Mouse (Mus musculus): ENCODE results near the gene Dhx37. TPM values are rescaled to one million over a fixed set of nuclear protein-coding genes. Genes with fewer than 3 reads are reported as not detected.

Gene Dhx37
- polyA plus RNA-seq, 1 experiment from 2014 or later, result 13.3 TPM

GRCm38 (mm10) chr5:125405546-125406248, 28.2 kb downstream of the Dhx37 start:
- ATAC-seq (ENCODE audit: insufficient read depth) (peak; percentile 62), DNase-seq (peak; percentile 97)
- Histone ChIP-seq H3K9ac (peak overlapping the region; percentile 66), H3K27ac (ENCODE audit: low read depth) (peak overlapping the region; percentile 83), H3K27me3 (ENCODE audit: insufficient read depth, low read length) (no peaks in the 10 kb centered on the region), H3K4me1 (ENCODE audit: insufficient read depth) (0 out of 2 replicates have a peak, but pooled peaks cover 2% of the 10 kb centered on the region), H3K4me2 (peak overlapping the region; percentile 90), H3K36me3 (ENCODE audit: insufficient read depth) (no peaks in the 10 kb centered on the region), H3K4me3 (ENCODE audit: low read depth, low read length) (peak overlapping the region; percentile 49), H3K9me3 (ENCODE audit: low read depth, low read length) (no peaks in the 10 kb centered on the region)
- no peak for TF ChIP-seq CTCF (IDR thresholded peaks at IDR 0.05; ENCODE audit: low read depth)
- under 1% methylated on average over 31 of the region's 31 CpGs for WGBS

- WGBS, result under 1% methylated on average over 28 of the region's 28 CpGs
- ATAC-seq (ENCODE audit: insufficient read depth), result peak; percentile 25; the same call in 1 of the 2 replicates
- 0 out of 2 replicates have a peak, but pooled peaks cover 2% of the 10 kb centered on the region for H3K4me1 ChIP-seq (ENCODE audit: insufficient read depth)
Measured at GRCm38 (mm10) chr5:125404903-125405545, 28.9 kb downstream of the Dhx37 start.

GRCm38 (mm10) chr5:125404536-125404902, 29.4 kb downstream of the Dhx37 start:
- no peak for ATAC-seq (ENCODE audit: insufficient read depth)
- Histone ChIP-seq H3K36me3 (ENCODE audit: insufficient read depth) (no peaks in the 10 kb centered on the region), H3K4me2 (peak overlapping the region; percentile 90), H3K4me1 (ENCODE audit: insufficient read depth) (0 out of 2 replicates have a peak, but pooled peaks cover 2% of the 10 kb centered on the region), H3K27me3 (ENCODE audit: insufficient read depth, low read length) (no peaks in the 10 kb centered on the region), H3K9ac (peak overlapping the region; percentile 53), H3K27ac (ENCODE audit: low read depth) (peak overlapping the region; percentile 81), H3K9me3 (ENCODE audit: low read depth, low read length) (no peaks in the 10 kb centered on the region), H3K4me3 (ENCODE audit: low read depth, low read length) (peak overlapping the region; percentile 49)
- peak; percentile 59 for DNase-seq
- TF ChIP-seq CTCF (IDR thresholded peaks at IDR 0.05; ENCODE audit: low read depth), result no peak
- WGBS, result 2% methylated on average over 7 of the region's 7 CpGs

More at GRCm38 (mm10) chr5:125404903-125405545, 28.9 kb downstream of the Dhx37 start:
- H3K27me3 ChIP-seq (ENCODE audit: insufficient read depth, low read length), result no peaks in the 10 kb centered on the region
- H3K9ac ChIP-seq, result peak overlapping the region; percentile 53
- no peaks in the 10 kb centered on the region for H3K36me3 ChIP-seq (ENCODE audit: insufficient read depth)
- DNase-seq, result peak; percentile 81
- peak overlapping the region; percentile 81 for H3K27ac ChIP-seq (ENCODE audit: low read depth)
- TF ChIP-seq CTCF (IDR thresholded peaks at IDR 0.05; ENCODE audit: low read depth), result no peak
- H3K4me3 ChIP-seq (ENCODE audit: low read depth, low read length), result peak overlapping the region; percentile 49
- H3K4me2 ChIP-seq, result peak overlapping the region; percentile 90
- H3K9me3 ChIP-seq (ENCODE audit: low read depth, low read length), result no peaks in the 10 kb centered on the region

- H3K4me1 ChIP-seq (ENCODE audit: insufficient read depth), result 0 out of 2 replicates have a peak, but pooled peaks cover 2% of the 10 kb centered on the region
- H3K9ac ChIP-seq, result peak overlapping the region; percentile 33
- H3K4me3 ChIP-seq (ENCODE audit: low read depth, low read length), result peak overlapping the region; percentile 49
- H3K27ac ChIP-seq (ENCODE audit: low read depth), result no peak overlapping the region
- peak; percentile 95 for DNase-seq
- H3K27me3 ChIP-seq (ENCODE audit: insufficient read depth, low read length), result no peaks in the 10 kb centered on the region
- H3K4me2 ChIP-seq, result peak overlapping the region; percentile 90
- ATAC-seq (ENCODE audit: insufficient read depth), result no peak
- no peaks in the 10 kb centered on the region for H3K9me3 ChIP-seq (ENCODE audit: low read depth, low read length)
- no peak for TF ChIP-seq CTCF (IDR thresholded peaks at IDR 0.05; ENCODE audit: low read depth)
- no peaks in the 10 kb centered on the region for H3K36me3 ChIP-seq (ENCODE audit: insufficient read depth)
- 11% methylated on average over 31 of the region's 31 CpGs for WGBS
Measured at GRCm38 (mm10) chr5:125403481-125404465, 30.1 kb downstream of the Dhx37 start.

- no peaks in the 10 kb centered on the region for H3K9me3 ChIP-seq (ENCODE audit: low read depth, low read length)
- ATAC-seq (ENCODE audit: insufficient read depth), result no peak
- no peaks in the 10 kb centered on the region for H3K27me3 ChIP-seq (ENCODE audit: insufficient read depth, low read length)
- no peak overlapping the region for H3K9ac ChIP-seq
- no peak overlapping the region for H3K27ac ChIP-seq (ENCODE audit: low read depth)
- 66% methylated on average over 6 of the region's 6 CpGs for WGBS
- no peaks in the 10 kb centered on the region for H3K36me3 ChIP-seq (ENCODE audit: insufficient read depth)
- H3K4me1 ChIP-seq (ENCODE audit: insufficient read depth), result 0 out of 2 replicates have a peak, but pooled peaks cover 2% of the 10 kb centered on the region
- H3K4me2 ChIP-seq, result no peak overlapping the region
- no peak for TF ChIP-seq CTCF (IDR thresholded peaks at IDR 0.05; ENCODE audit: low read depth)
- H3K4me3 ChIP-seq (ENCODE audit: low read depth, low read length), result no peak overlapping the region
- DNase-seq, result no peak
Measured at GRCm38 (mm10) chr5:125402991-125403390, 30.9 kb downstream of the Dhx37 start.

- Histone ChIP-seq H3K4me1 (ENCODE audit: insufficient read depth) (0 out of 2 replicates have a peak, but pooled peaks cover 2% of the 10 kb centered on the region), H3K9ac (no peak overlapping the region), H3K36me3 (ENCODE audit: insufficient read depth) (no peaks in the 10 kb centered on the region), H3K27ac (ENCODE audit: low read depth) (no peak overlapping the region), H3K9me3 (ENCODE audit: low read depth, low read length) (no peaks in the 10 kb centered on the region), H3K4me2 (no peak overlapping the region), H3K27me3 (ENCODE audit: insufficient read depth, low read length) (no peaks in the 10 kb centered on the region), H3K4me3 (ENCODE audit: low read depth, low read length) (no peak overlapping the region)
- no peak for ATAC-seq (ENCODE audit: insufficient read depth)
- no peak for TF ChIP-seq CTCF (IDR thresholded peaks at IDR 0.05; ENCODE audit: low read depth)
- DNase-seq, result no peak
- 49% methylated on average over 10 of the region's 10 CpGs for WGBS
Measured at GRCm38 (mm10) chr5:125402476-125402875, 31.4 kb downstream of the Dhx37 start.

Data from lung, embryonic 14.5 days (tissue).